Mouse (Mus musculus): ENCODE results near the gene Maea. TPM values are rescaled to one million over a fixed set of nuclear protein-coding genes. Genes with fewer than 3 reads are reported as not detected.

Gene Maea
- polyA plus RNA-seq, 1 experiment from 2014 or later: 120 TPM

DNA sequence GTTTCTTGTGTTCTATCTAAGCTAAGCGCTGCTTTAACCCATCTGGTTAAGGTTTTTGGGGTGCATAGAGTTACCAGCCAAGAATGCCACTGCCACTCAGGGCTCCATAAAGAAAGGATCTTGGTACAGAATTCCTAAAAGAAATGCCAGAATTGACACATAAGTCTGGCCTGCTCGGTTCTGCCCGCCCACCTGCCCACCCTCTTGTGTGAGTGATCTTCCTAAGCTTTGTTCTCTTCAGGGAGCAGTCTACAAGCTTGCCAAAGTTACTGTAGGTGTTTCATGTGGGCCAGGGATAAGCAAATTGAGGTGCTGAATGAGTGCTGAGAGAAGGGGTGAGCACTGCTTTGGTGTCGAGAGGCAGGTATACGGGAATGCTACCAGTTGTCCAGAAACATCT is 28.0 kb downstream of the Maea start:
- WGBS: 84% methylated on average over 5 of the region's 5 CpGs
- no peaks in the 10 kb centered on the region for H3K4me1 ChIP-seq (replicated peaks)
- H3K9me3 ChIP-seq (replicated peaks): no peaks in the 10 kb centered on the region

GRCm38 (mm10) chr5:33368651-33369050 is 33.3 kb downstream of the Maea start:
- no peak overlapping the region for H3K9ac ChIP-seq
- 87% methylated on average over 4 of the region's 4 CpGs for WGBS
- ATAC-seq (replicated peaks; ENCODE audit: insufficient number of reproducible peaks, insufficient read depth, low FRiP score, low read depth): no peak
- no peaks in the 10 kb centered on the region for H3K27me3 ChIP-seq
- H3K36me3 ChIP-seq: peaks cover 97% of the 10 kb centered on the region
- H3K9me3 ChIP-seq (replicated peaks): no peaks in the 10 kb centered on the region
- no peak overlapping the region for H3K27ac ChIP-seq
- H3K4me1 ChIP-seq (replicated peaks): no peaks in the 10 kb centered on the region
- H3K4me3 ChIP-seq: no peak overlapping the region
- no peak overlapping the region for H3K4me2 ChIP-seq

More for the DNA sequence above, 28.0 kb downstream of the Maea start:
- H3K27ac ChIP-seq: no peak overlapping the region
- no peak overlapping the region for H3K9ac ChIP-seq
- H3K27me3 ChIP-seq: no peaks in the 10 kb centered on the region
- ATAC-seq (replicated peaks; ENCODE audit: insufficient number of reproducible peaks, insufficient read depth, low FRiP score, low read depth): no peak
- H3K4me2 ChIP-seq: no peak overlapping the region
- no peak overlapping the region for H3K4me3 ChIP-seq
- H3K36me3 ChIP-seq: peaks cover 88% of the 10 kb centered on the region

- ATAC-seq (replicated peaks; ENCODE audit: insufficient number of reproducible peaks, insufficient read depth, low FRiP score, low read depth): no peak
- no peaks in the 10 kb centered on the region for H3K27me3 ChIP-seq
- H3K27ac ChIP-seq: no peak overlapping the region
- H3K36me3 ChIP-seq: peaks cover 76% of the 10 kb centered on the region
- no peak overlapping the region for H3K4me3 ChIP-seq
- H3K4me2 ChIP-seq: no peak overlapping the region
- H3K9ac ChIP-seq: no peak overlapping the region
- H3K9me3 ChIP-seq (replicated peaks): no peaks in the 10 kb centered on the region
- no peaks in the 10 kb centered on the region for H3K4me1 ChIP-seq (replicated peaks)
Observed at GRCm38 (mm10) chr5:33371137-33371536, 35.8 kb downstream of the Maea start.

- no peak overlapping the region for H3K4me3 ChIP-seq
- ATAC-seq (replicated peaks; ENCODE audit: insufficient number of reproducible peaks, insufficient read depth, low FRiP score, low read depth): no peak
- H3K4me1 ChIP-seq (replicated peaks): no peaks in the 10 kb centered on the region
- H3K4me2 ChIP-seq: no peak overlapping the region
- H3K27me3 ChIP-seq: no peaks in the 10 kb centered on the region
- H3K36me3 ChIP-seq: peaks cover 71% of the 10 kb centered on the region
- H3K9me3 ChIP-seq (replicated peaks): no peaks in the 10 kb centered on the region
- no peak overlapping the region for H3K27ac ChIP-seq
- WGBS: 91% methylated on average over 4 of the region's 4 CpGs
- no peak overlapping the region for H3K9ac ChIP-seq
Observed at GRCm38 (mm10) chr5:33371668-33372067, 36.4 kb downstream of the Maea start.

DNA sequence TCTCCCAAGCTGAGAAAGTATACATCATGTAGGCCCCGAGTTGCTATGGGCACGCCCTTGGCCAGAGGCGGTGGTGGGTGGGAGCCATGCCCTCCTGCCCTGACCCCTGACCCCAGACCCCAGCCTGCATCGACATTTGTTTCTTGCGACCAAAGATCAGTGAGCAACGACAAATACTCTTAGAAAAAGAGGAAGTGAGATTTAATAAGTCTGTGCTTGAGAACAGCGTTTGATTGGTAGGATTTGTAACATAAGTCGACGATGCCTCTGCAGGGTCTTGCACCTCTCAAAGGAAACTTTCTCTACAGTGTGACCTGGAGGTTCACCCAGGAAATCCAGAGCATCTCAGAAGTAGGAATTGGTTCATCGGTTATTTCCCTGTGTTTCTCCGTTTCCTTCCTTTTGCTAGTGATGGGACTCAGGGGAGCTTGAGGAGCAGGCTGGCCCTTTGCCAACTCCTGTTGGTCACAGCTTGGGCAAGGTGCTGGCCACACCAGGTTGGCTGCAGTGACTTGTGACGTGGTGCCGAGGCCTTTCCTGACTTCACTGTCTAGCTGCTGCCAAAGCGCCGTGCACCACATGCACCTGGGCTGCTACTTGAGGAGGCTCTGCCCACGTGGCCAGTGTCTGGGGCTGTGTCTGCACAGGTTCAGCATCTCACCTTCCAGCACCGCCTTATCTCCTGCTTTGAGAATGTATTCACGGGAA is 37.2 kb downstream of the Maea start:
- H3K4me3 ChIP-seq: no peak overlapping the region
- H3K27me3 ChIP-seq: no peaks in the 10 kb centered on the region
- H3K9me3 ChIP-seq (replicated peaks): no peaks in the 10 kb centered on the region
- no peak; the same call in 1 of the 2 replicates for ATAC-seq (replicated peaks; ENCODE audit: insufficient number of reproducible peaks, insufficient read depth, low FRiP score, low read depth)
- no peak overlapping the region for H3K4me2 ChIP-seq
- no peak overlapping the region for H3K9ac ChIP-seq
- H3K27ac ChIP-seq: no peak overlapping the region
- peaks cover 62% of the 10 kb centered on the region for H3K36me3 ChIP-seq
- 79% methylated on average over 18 of the region's 18 CpGs for WGBS
- peaks cover 1% of the 10 kb centered on the region; the same call in 1 of the 2 replicates for H3K4me1 ChIP-seq (replicated peaks)

- Histone ChIP-seq H3K4me1 (replicated peaks) (peaks cover 11% of the 10 kb centered on the region), H3K4me3 (peak overlapping the region; percentile 68), H3K27me3 (no peaks in the 10 kb centered on the region), H3K4me2 (peak overlapping the region; percentile 85), H3K27ac (no peak overlapping the region), H3K9ac (peak overlapping the region; percentile 69; the same call in 1 of the 2 replicates), H3K9me3 (replicated peaks) (no peaks in the 10 kb centered on the region), H3K36me3 (peaks cover 26% of the 10 kb centered on the region)
- ATAC-seq (replicated peaks; ENCODE audit: insufficient number of reproducible peaks, insufficient read depth, low FRiP score, low read depth): no peak
- 39% methylated on average over 6 of the region's 6 CpGs for WGBS
Observed at GRCm38 (mm10) chr5:33377176-33377575, 41.9 kb downstream of the Maea start.

- no peak; the same call in 1 of the 2 replicates for ATAC-seq (replicated peaks; ENCODE audit: insufficient number of reproducible peaks, insufficient read depth, low FRiP score, low read depth)
- H3K4me1 ChIP-seq (replicated peaks): peaks cover 11% of the 10 kb centered on the region
- no peaks in the 10 kb centered on the region for H3K9me3 ChIP-seq (replicated peaks)
- WGBS: under 1% methylated on average over 21 of the region's 21 CpGs
- H3K36me3 ChIP-seq: peaks cover 19% of the 10 kb centered on the region
- H3K27me3 ChIP-seq: no peaks in the 10 kb centered on the region
- H3K4me3 ChIP-seq: peak overlapping the region; percentile 68
- H3K4me2 ChIP-seq: peak overlapping the region; percentile 85
- peak overlapping the region; percentile 98 for H3K27ac ChIP-seq
- H3K9ac ChIP-seq: peak overlapping the region; percentile 69
Observed at GRCm38 (mm10) chr5:33377801-33378301, 42.5 kb downstream of the Maea start.

GRCm38 (mm10) chr5:33378302-33378854 is 43.1 kb downstream of the Maea start, which contains the start of gene Uvssa:
Gene Uvssa (plus strand): TSS chr5:33378549.
- under 1% methylated on average over 46 of the region's 46 CpGs for WGBS
- no peaks in the 10 kb centered on the region for H3K27me3 ChIP-seq
- H3K9me3 ChIP-seq (replicated peaks): no peaks in the 10 kb centered on the region
- peaks cover 11% of the 10 kb centered on the region for H3K4me1 ChIP-seq (replicated peaks)
- H3K27ac ChIP-seq: peak within 1 kb of the TSS; percentile 98
- H3K4me2 ChIP-seq: peak within 1 kb of the TSS; percentile 85
- peak within 1 kb of the TSS; percentile 86 for H3K9ac ChIP-seq
- H3K4me3 ChIP-seq: peak within 1 kb of the TSS; percentile 68
- peaks cover 18% of the 10 kb centered on the region; the same call in 1 of the 2 replicates for H3K36me3 ChIP-seq
- ATAC-seq (replicated peaks; ENCODE audit: insufficient number of reproducible peaks, insufficient read depth, low FRiP score, low read depth): peak; percentile 98

DNA sequence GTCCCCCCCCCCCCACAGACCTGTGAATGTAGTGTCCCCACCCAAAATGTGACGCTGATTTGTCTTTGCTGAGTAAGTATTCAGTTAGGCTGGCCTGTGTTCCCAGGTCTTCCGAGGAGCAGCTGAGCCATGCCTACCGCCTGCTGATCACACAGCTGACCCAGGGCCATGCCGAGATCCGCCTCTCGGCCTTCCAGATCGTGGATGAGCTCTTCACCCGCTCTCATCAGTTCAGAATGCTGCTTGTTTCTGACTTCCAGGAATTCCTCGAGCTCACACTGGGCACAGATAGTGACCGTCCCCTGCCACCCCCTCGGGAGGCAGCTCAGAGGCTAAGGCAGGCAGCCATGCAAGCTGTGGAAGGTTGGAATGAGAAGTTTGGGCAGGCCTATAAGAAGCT is 52.2 kb downstream of the Maea start:
- no peak for ATAC-seq (replicated peaks; ENCODE audit: insufficient number of reproducible peaks, insufficient read depth, low FRiP score, low read depth)
- H3K36me3 ChIP-seq: peaks cover 7% of the 10 kb centered on the region; the same call in 1 of the 2 replicates
- H3K9ac ChIP-seq: no peak overlapping the region
- no peaks in the 10 kb centered on the region for H3K9me3 ChIP-seq (replicated peaks)
- WGBS: 70% methylated on average over 11 of the region's 11 CpGs
- H3K27me3 ChIP-seq: no peaks in the 10 kb centered on the region
- H3K27ac ChIP-seq: no peak overlapping the region
- H3K4me3 ChIP-seq: no peak overlapping the region
- H3K4me1 ChIP-seq (replicated peaks): no peaks in the 10 kb centered on the region
- no peak overlapping the region for H3K4me2 ChIP-seq

GRCm38 (mm10) chr5:33393803-33394202 is 58.5 kb downstream of the Maea start:
- H3K9ac ChIP-seq: no peak overlapping the region
- no peak overlapping the region for H3K4me2 ChIP-seq
- H3K4me3 ChIP-seq: no peak overlapping the region
- 15% methylated on average over 7 of the region's 7 CpGs for WGBS
- no peaks in the 10 kb centered on the region for H3K27me3 ChIP-seq
- H3K4me1 ChIP-seq (replicated peaks): no peaks in the 10 kb centered on the region
- no peak overlapping the region for H3K27ac ChIP-seq
- 0 out of 2 replicates have a peak, but pooled peaks have one; percentile 35 for ATAC-seq (replicated peaks; ENCODE audit: insufficient number of reproducible peaks, insufficient read depth, low FRiP score, low read depth)
- no peaks in the 10 kb centered on the region for H3K9me3 ChIP-seq (replicated peaks)
- peaks cover 3% of the 10 kb centered on the region; the same call in 1 of the 2 replicates for H3K36me3 ChIP-seq

- H3K4me1 ChIP-seq (replicated peaks): peaks cover 12% of the 10 kb centered on the region
- H3K9me3 ChIP-seq (replicated peaks): no peaks in the 10 kb centered on the region
- H3K27me3 ChIP-seq: no peaks in the 10 kb centered on the region
- H3K27ac ChIP-seq: no peak overlapping the region
- H3K9ac ChIP-seq: no peak overlapping the region
- peaks cover 3% of the 10 kb centered on the region; the same call in 1 of the 2 replicates for H3K36me3 ChIP-seq
- no peak overlapping the region for H3K4me2 ChIP-seq
- H3K4me3 ChIP-seq: no peak overlapping the region
- ATAC-seq (replicated peaks; ENCODE audit: insufficient number of reproducible peaks, insufficient read depth, low FRiP score, low read depth): no peak
- WGBS: 86% methylated on average over 11 of the region's 11 CpGs
Observed at GRCm38 (mm10) chr5:33395693-33396092, 60.4 kb downstream of the Maea start.

All from heart, embryonic 15.5 days (tissue).